Mouse (Mus musculus) heart, adult 2 months (tissue): ENCODE results near the gene Gm20696.
A peak's percentile ranks its signal among the peaks of the same experiment; 100 is the strongest.

Experiments used
- CTCF ChIP-seq: fragments of 200-600 bp; IDR thresholded peaks from 2 replicates; pipeline ENCODE4 v1.8.1; 2022; ENCODE audit warnings: antibody characterized with exemption, mild to moderate bottlenecking, moderate library complexity
- POLR2A ChIP-seq: fragments of 200-500 bp; IDR thresholded peaks from 2 replicates; pipeline ENCODE4 v1.6.1; 2011; ENCODE audit warnings: mild to moderate bottlenecking, low read depth, low read length, control low read depth; ENCODE audit not compliant: insufficient read depth

GRCm38 (mm10) chr6:99485884-99486640 lies 180.5 kb downstream of the Gm20696 start:
- TF ChIP-seq CTCF, result peak; percentile 50
- no peak for TF ChIP-seq POLR2A
